Mouse (Mus musculus) bone marrow, adult 2 months (tissue): ENCODE results near the gene Ssmem1.

Experiments used
- CTCF ChIP-seq: fragments of 200-500 bp; IDR thresholded peaks from 2 replicates; pipeline ENCODE4 v1.5.1; 2011; ENCODE audit warnings: low read length, control low read depth; ENCODE audit not compliant: control insufficient read depth, insufficient read depth
- POLR2A ChIP-seq: fragments of 200-500 bp; IDR thresholded peaks from 2 replicates; pipeline ENCODE4 v1.6.1; 2011; ENCODE audit warnings: low read depth, mild to moderate bottlenecking, control low read depth, low read length, borderline replicate concordance; ENCODE audit not compliant: control insufficient read depth

GRCm38 (mm10) chr6:30477210-30477714, 32.4 kb upstream of the Ssmem1 start:
- TF ChIP-seq POLR2A (no peak), CTCF (no peak)
